Mouse (Mus musculus) frontal cortex, adult (tissue): ENCODE data around the gene Spon2.

Experiments used
- ATAC-seq: cut with Nextera tagmentation; 2 replicates; pipeline ENCODE4 v1.9.2; 2017; ENCODE audit warnings: mild to moderate bottlenecking, moderate library complexity, mixed read lengths; ENCODE audit not compliant: low TSS enrichment

Gene Spon2

DNA sequence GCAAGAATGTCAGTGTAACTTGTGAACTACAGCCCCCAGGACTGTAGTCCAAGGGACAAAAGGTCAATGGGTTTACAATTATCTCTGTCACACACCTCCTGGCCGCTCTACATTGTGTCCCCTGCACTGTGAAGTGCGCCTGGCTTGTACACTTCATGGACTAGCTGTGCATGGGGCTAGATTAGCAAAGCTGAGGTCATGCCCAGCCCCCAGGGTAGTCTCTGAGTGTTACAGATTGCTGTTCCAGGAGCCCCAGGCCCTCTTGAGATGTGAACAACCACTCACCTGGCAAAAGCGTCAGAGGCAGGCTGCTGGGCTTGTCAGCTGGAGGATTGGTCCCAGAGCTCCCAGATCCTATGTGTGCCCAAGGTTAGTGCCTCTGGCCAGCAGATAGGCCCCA lies 592 bp downstream of the Spon2 start:
- no peak for ATAC-seq

DNA sequence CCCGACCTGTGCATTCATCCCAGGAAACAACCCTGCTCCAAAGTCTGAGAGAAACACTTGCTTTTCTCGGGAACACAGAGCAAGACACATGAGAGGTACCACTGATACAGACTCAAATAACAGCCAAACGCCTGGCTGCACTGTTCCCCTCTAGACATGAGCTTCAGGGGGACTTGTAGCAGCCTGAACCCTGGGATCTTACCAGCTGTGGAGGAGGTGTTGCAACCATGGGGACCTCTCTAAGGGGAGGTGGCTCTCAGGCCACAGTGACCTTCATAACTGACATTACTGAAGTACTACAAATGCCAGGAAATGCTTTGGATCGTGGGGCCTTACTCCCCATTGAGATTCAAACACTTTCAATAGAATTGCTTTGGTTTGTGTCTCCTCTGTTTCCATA lies 3.5 kb downstream of the Spon2 start:
- no peak for ATAC-seq

GRCm38 (mm10) chr5:33211254-33211653 lies 7.0 kb downstream of the Spon2 start:
- ATAC-seq = no peak

DNA sequence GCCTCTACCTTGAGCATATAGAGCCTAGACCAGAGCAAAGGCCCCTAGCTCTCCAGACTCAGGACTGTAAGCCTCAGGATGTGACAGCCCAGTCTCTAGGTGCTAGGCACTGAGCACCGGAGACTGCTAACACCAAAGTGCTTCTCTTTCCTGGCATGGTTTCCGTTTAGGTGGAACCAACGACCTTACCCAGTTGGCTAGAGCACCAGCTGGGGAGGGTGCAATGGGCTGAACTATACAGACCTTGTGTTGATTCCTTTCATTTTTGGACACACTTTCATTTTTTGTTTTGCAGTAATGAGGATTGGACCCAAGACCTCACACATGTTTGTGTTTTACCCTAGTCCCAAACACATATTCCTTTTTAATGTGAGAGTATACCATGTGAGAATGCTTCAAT lies 7.7 kb downstream of the Spon2 start:
- no peak for ATAC-seq

DNA sequence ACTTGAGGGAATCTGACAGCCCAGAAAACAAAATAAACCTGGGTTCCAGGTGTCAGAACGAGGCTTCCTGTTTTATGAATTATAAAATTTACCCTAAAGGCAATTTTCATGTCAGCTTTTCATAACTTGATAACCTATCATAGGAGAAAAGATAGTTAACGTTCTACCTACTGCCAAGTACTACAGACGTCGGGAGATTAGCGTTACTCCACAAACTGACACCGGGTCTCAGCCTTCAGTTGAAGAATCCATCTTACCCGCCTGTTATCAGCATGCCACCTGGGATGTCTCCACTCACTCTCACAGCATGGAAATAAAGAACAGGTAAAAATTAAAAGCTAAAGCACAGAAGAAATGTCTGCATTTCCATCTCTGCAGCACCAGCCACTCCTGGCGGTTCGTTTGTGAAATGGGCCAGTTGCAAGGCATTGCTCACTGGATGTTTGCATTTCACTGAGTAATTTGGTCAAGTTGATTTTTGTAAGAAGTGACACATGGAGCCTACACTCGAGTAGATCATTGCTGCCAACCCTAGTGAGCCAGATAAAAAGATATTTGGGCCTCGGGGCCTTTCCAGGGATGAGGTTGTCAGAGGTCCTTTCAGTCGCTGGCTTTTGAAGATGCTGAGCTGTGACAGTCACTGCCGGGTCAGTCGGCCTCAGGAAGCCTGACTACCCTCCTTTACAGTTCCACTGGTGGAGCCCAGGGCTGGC lies 9.6 kb downstream of the Spon2 start:
- ATAC-seq = no peak

DNA sequence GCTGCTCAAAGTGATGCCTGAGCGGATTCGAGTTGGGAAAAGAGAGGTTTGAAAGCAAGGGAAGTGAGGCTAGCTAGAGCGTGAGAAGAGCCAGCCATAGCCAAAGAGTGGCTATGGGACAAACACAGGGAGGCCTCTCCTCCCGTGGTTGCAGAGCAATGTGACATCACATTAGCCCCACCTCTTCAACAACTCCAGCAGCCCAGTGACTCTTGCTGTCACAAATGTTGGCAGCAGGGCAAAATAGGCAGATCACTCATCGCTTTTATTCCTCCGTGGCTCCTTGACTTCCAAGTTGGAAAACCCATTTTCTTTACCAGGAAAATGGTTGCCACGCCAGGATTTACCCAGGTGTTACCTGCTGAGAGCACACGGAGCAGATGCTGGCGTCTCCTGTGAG lies 11.1 kb downstream of the Spon2 start:
- ATAC-seq = no peak

GRCm38 (mm10) chr5:33206328-33206727 lies 11.9 kb downstream of the Spon2 start:
- no peak for ATAC-seq

DNA sequence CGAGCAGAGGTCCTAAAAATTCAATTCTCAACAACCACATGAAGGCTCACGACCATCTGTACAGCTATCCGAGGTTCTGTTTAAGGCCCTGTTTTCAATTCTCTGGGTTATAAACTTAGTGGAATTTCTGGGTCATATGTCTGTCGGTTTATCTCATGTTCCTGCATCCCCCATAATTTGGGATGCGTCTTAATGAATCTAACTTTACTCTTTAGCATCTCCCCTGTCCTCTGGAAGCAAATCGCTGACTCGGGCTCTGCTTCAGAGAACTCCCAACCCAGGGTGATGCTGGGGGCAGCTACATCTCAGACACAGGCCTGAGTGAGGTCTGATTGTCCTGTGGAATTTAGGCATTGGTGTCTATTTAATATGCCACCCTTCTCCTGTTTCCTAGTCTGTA lies 14.0 kb downstream of the Spon2 start:
- ATAC-seq = no peak

- peak; percentile 91 for ATAC-seq
Measured at GRCm38 (mm10) chr5:33203691-33204242, 14.5 kb downstream of the Spon2 start.

GRCm38 (mm10) chr5:33203171-33203565 lies 15.1 kb downstream of the Spon2 start:
- no peak; the same call in 1 of the 2 replicates for ATAC-seq

GRCm38 (mm10) chr5:33202516-33203170 lies 15.6 kb downstream of the Spon2 start:
- no peak for ATAC-seq

DNA sequence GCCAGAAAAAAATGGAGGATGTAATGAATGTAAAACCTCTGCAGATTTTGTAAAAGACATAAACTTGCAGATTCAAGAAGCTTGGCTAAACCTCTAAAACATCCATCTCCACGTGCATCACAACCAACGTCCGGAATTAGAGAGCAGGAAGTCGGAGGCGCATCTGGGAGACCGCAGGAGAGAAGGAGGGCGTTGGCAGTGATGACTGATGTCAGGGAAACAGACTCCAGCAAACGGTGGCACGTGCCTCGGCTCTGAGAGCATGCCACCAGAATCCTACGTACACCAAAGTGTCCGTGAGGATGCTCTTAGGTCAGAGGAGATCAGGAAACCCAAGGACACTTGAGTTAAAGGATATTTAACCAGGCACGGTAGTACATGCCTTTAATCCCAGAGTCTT lies 16.6 kb downstream of the Spon2 start:
- no peak for ATAC-seq

DNA sequence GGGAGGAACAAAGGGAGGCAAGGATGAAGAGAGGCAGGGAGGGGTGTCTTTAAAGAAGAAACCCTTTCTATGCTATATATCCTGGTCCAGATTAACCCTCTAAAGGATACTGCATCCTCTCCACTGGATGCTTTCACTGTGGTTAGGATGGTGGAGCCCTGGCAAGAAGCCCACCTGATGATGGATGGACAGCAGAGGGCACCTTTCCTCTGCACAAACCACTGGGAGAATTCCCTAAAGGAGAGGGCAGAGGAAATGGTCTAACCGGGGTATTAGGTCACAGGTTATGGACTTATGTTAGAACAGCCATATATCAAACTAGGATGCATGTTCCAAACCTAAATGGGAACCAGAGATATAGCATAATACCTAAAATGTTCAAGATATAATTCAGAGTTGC lies 18.2 kb downstream of the Spon2 start:
- ATAC-seq = no peak

DNA sequence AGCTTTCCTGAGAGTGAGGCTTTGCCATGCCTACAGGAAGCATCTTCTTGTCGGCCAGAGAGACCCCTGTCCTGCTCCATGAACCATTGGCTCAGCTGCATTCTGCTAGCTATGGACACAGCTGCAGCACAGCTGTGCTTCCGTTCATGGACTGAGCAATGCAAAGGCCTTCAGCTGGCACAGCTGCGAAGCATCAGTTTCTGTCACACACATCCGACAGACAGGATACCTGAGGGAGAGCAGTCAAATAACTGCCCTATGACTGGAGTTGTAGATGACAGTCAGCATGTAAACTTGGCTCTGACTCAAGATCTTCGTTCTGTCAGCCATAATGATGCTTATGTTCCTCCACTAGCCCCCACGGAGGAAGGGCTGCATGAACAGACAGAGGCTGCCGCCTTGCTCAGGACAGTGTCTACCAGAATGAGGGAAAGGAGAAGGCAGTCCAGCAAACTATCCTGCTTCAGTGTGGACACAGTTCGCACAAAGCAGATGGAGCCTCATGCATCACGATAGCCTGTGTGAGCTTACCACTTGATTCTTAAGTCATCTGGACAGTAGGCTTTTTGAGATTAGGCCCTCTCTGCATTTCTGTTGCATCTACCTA lies 22.9 kb downstream of the Spon2 start:
- ATAC-seq = no peak

- ATAC-seq = no peak
Measured at GRCm38 (mm10) chr5:33193567-33193966, 24.7 kb downstream of the Spon2 start.
